Mouse (Mus musculus): ENCODE results near the gene Ier3.

Gene Ier3

GRCm38 (mm10) chr17:35866911-35867890, 45.7 kb downstream of the Ier3 start:
- DNase-seq (ENCODE audit: low spot score) = peak; percentile 72

DNA sequence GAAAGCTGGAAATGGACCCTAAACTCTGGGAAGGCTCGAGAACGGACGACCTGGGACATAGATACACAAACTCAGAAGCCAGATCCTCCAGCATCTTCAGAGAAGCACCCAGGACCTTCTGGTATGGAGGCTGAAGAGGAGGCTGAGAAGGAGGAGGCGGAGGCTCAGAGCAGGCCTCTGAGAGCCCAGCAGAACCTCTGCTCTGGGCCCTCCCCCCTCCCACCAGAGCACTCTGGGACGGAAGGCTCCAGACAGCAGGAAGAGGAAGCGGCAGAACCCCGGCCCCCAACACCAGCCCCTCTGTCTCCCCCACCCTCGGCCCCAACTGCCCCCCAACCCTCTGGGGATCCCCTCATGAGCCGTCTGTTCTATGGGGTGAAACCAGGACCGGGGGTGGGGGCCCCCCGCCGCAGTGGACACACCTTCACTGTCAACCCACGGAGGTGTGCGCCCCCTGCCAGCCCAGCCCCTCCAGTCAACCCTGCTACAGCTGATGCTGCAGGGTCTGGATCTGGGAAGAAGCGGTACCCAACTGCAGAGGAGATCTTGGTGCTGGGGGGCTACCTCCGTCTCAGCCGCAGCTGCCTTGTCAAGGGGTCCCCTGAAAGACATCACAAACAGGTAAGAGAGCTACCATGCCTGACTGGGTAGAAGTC, 46.8 kb downstream of the Ier3 start:
- peak; percentile 33 for DNase-seq (ENCODE audit: low spot score)

DNA sequence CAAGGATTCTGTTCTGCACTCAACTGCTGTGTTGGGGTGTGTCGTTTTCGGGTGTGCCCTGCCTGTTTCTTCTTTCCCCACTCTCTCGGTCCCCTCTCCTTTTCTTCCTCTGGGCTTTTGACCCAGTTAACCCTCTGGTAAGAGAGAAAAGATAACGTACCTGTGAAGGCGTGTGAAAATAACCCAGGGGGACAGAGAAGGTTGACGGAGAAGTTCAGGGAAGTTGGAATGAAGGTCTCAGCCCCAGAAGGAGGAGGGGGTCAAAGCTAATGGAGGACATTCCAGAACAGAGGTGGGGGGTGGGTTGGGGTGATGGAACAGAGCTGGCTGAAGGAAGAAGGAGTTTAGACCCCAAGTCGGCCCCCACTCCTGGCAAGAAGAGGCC, 47.5 kb downstream of the Ier3 start:
- peak; percentile 29 for DNase-seq (ENCODE audit: low spot score)

- DNase-seq (ENCODE audit: low spot score) = peak; percentile 85
Observed at GRCm38 (mm10) chr17:35869346-35870067, 48.0 kb downstream of the Ier3 start.

DNA sequence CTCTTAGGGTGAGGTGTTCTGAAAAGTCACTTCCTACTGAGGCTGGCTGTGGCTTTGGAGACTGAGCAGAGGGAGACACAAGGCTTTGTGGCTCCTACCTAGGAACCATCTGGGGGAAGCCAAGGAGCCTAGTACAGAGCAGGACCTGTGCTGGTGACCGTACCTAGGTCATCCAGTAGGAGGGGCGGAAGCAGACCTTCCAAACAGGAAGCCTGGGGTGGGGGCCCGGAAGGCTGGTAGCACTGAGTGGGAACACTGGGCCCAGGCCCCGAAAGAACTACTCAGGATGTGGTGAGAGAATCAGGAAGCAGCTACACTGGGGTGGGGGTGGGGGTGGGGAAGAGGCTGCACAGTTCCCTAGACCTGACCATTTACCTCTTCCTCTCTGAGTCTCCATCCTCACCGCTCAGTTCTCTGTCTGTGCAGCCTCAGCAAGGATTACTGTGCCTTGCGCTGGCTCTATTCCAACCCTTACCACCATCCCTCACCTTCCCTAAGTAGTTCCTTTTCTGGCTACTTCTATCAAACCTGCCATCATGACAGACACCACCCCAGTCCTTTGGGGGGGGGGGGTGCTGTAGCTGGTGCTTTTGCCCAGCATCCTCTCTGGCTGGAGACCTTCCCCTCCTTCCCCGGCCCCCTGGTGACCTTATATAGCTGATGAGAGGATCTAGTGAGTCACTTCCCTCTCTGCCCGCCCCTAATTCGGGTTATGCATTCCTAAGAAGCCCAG, 48.8 kb downstream of the Ier3 start:
- DNase-seq (ENCODE audit: low spot score) = no peak

DNA sequence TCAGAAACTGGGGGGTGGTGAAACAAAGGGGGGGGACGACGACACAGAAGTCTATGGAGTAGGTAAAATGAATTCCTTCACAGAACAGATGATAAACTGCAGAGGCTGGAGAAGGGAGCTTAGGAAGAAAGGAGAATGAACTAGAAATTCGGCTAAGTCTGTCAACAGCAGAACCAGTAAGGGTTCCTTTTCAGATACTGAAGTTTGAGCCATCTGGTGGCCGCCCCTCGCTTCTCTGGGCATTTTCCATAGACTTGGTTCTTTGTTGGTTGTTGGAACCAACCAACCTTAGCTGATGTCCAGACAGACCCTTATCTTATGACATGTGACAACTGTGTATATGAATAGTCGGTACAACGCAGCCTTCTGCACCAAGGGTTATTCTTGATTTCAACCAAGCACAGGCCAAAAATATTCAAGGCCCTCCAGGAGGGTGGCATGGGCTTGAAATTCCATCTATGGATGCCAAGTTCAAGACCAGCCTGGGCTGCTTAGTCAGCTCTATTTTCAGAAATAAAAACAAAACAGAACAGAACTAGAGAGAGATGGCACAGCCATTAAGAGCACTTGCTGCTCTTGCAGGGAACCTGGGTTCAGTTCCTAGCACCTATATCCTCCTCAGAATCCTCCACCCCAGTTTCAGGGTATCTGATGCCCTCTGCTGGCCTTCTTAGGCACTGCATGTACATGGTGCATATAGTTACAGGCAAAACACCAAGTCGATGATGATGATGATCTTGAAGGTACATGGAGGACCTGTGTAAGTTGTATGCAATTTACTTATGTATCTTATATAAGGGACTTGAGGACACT, 49.6 kb downstream of the Ier3 start:
- DNase-seq (ENCODE audit: low spot score) = peak; percentile 49
